In the genomic region with DNA sequence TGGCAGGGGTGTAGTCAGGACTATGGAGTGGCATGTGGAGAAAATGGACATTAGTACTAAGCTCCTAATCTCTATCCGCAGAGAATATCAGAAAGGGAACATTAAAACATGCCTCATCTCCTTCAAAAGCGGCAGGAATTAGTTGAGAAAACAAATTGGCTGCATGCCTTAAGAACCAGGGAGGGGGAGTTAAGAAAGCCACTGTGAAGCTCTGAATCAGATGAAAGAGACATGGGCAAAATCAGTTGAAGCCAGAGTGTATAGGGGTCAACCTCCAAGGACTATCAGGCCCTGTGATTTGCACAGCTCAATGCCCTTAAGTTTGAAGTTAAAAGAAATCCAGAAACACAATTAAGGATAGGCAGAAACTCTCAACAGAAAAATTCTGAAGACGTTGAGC, we compare ENCODE assay signal across 22 mouse cellular contexts.
DNase-seq lines count a peak whose midpoint lies in the region; ATAC-seq lines count a peak whose summit lies in the region.
"Had no signal": no experiment of that assay in that cellular context is flagged by ENCODE, and none has a peak within 500 bp of the region (broad histone marks: within the 10 kb centered on the region; RNA-seq: fewer than 3 reads in every experiment).

No protein-coding gene starts in this region.

- DNase-seq in forebrain, embryonic 11.5 days (ENCODE audit: low spot score): no peak
- no peak for DNase-seq in forebrain, embryonic 10.5 days (ENCODE audit: extremely low spot score, low spot score)
- DNase-seq in hindbrain, embryonic 14.5 days (ENCODE audit: low spot score): no peak
- peak; percentile 83 for DNase-seq in midbrain, embryonic 11.5 days (ENCODE audit: low spot score, missing footprints)
- DNase-seq in midbrain, embryonic 10.5 days (ENCODE audit: low spot score): no peak
- no peak for DNase-seq in urinary bladder, postnatal 14 days (ENCODE audit: low spot score)
- DNase-seq: adrenal gland, adult 8-10 months; adrenal gland, postnatal 25 days; cerebellum, adult 18-20 months; cerebellum, adult 9-10 months; gastrocnemius, postnatal 25 days; heart, adult 18-20 months; heart, postnatal 10 days; heart, postnatal 36 days; kidney, adult 11 months had no signal

- H3K4me3 ChIP-seq in forebrain, embryonic 11.5 days (ENCODE audit: low read depth, low read length): no peak overlapping the region
- no peak overlapping the region for H3K4me3 ChIP-seq in forebrain, embryonic 10.5 days
- no peak overlapping the region for H3K4me3 ChIP-seq in hindbrain, embryonic 15.5 days
- H3K4me3 ChIP-seq in hindbrain, embryonic 14.5 days (replicated peaks; ENCODE audit: low read length): no peak overlapping the region
- no peak overlapping the region for H3K4me3 ChIP-seq in midbrain, embryonic 11.5 days (ENCODE audit: low read depth, low read length)
- no peak overlapping the region for H3K4me3 ChIP-seq in midbrain, embryonic 10.5 days
- no peak overlapping the region for H3K4me3 ChIP-seq in forebrain, embryonic 16.5 days (replicated peaks; ENCODE audit: low read length)
- H3K4me3 ChIP-seq: heart, embryonic 12.5 days; heart, embryonic 15.5 days; hindbrain, embryonic 10.5 days; intestine, embryonic 15.5 days had no signal

- no peaks in the 10 kb centered on the region for H3K27me3 ChIP-seq in forebrain, embryonic 11.5 days (ENCODE audit: control insufficient read depth, insufficient read depth, low read length)
- no peaks in the 10 kb centered on the region; the same call in 1 of the 2 replicates for H3K27me3 ChIP-seq in forebrain, embryonic 10.5 days (ENCODE audit: poor library complexity, severe bottlenecking)
- H3K27me3 ChIP-seq in hindbrain, embryonic 15.5 days: no peaks in the 10 kb centered on the region
- H3K27me3 ChIP-seq in hindbrain, embryonic 14.5 days (ENCODE audit: control insufficient read depth, insufficient read depth, low read length): no peaks in the 10 kb centered on the region
- no peaks in the 10 kb centered on the region for H3K27me3 ChIP-seq in midbrain, embryonic 11.5 days (ENCODE audit: control insufficient read depth, insufficient read depth, low read length)
- no peaks in the 10 kb centered on the region for H3K27me3 ChIP-seq in midbrain, embryonic 10.5 days (ENCODE audit: low read depth, poor library complexity, severe bottlenecking)
- no peaks in the 10 kb centered on the region for H3K27me3 ChIP-seq in forebrain, embryonic 16.5 days (replicated peaks; ENCODE audit: control insufficient read depth, insufficient read depth, low read length)
- H3K27me3 ChIP-seq: heart, embryonic 12.5 days; heart, embryonic 15.5 days; intestine, embryonic 15.5 days had no signal

- no peaks in the 10 kb centered on the region for H3K36me3 ChIP-seq in forebrain, embryonic 11.5 days (ENCODE audit: control insufficient read depth, insufficient read depth, low read length)
- no peaks in the 10 kb centered on the region for H3K36me3 ChIP-seq in forebrain, embryonic 10.5 days (replicated peaks)
- no peaks in the 10 kb centered on the region for H3K36me3 ChIP-seq in hindbrain, embryonic 15.5 days
- no peaks in the 10 kb centered on the region for H3K36me3 ChIP-seq in hindbrain, embryonic 14.5 days (replicated peaks; ENCODE audit: control insufficient read depth, insufficient read depth)
- no peaks in the 10 kb centered on the region for H3K36me3 ChIP-seq in midbrain, embryonic 11.5 days (ENCODE audit: control insufficient read depth, insufficient read depth, low read length)
- no peaks in the 10 kb centered on the region for H3K36me3 ChIP-seq in midbrain, embryonic 10.5 days
- no peaks in the 10 kb centered on the region for H3K36me3 ChIP-seq in forebrain, embryonic 16.5 days (ENCODE audit: control insufficient read depth, insufficient read depth)
- H3K36me3 ChIP-seq: heart, embryonic 12.5 days; heart, embryonic 15.5 days; hindbrain, embryonic 10.5 days; intestine, embryonic 15.5 days had no signal

- ATAC-seq in forebrain, embryonic 11.5 days (replicated peaks; ENCODE audit: low FRiP score): 0 out of 2 replicates have a peak, but pooled peaks have one; percentile 53
- ATAC-seq in hindbrain, embryonic 15.5 days (ENCODE audit: low FRiP score, low read depth): peak; percentile 51; the same call in 1 of the 2 replicates
- ATAC-seq in hindbrain, embryonic 14.5 days (ENCODE audit: low FRiP score): no peak
- ATAC-seq in midbrain, embryonic 11.5 days (ENCODE audit: low FRiP score): no peak
- ATAC-seq in forebrain, embryonic 16.5 days: peak; percentile 26; the same call in 1 of the 2 replicates
- ATAC-seq: activated CD4-positive, CD25-positive, alpha-beta regulatory T cell, adult 4 months; intestine, embryonic 15.5 days had no signal

- no peak overlapping the region for H3K27ac ChIP-seq in forebrain, embryonic 11.5 days (ENCODE audit: low read depth, low read length)
- no peak overlapping the region for H3K27ac ChIP-seq in forebrain, embryonic 10.5 days
- no peak overlapping the region for H3K27ac ChIP-seq in hindbrain, embryonic 15.5 days (replicated peaks)
- H3K27ac ChIP-seq in hindbrain, embryonic 14.5 days: no peak overlapping the region
- H3K27ac ChIP-seq in midbrain, embryonic 11.5 days (ENCODE audit: low read depth, low read length): no peak overlapping the region
- H3K27ac ChIP-seq in midbrain, embryonic 10.5 days (replicated peaks): no peak overlapping the region
- no peak overlapping the region for H3K27ac ChIP-seq in forebrain, embryonic 16.5 days (ENCODE audit: low read length)
- H3K27ac ChIP-seq: heart, embryonic 15.5 days; hindbrain, embryonic 10.5 days; intestine, embryonic 15.5 days had no signal

- H3K4me2 ChIP-seq in forebrain, embryonic 11.5 days (ENCODE audit: low read depth, low read length, severe bottlenecking): no peak overlapping the region
- H3K4me2 ChIP-seq in hindbrain, embryonic 15.5 days: no peak overlapping the region
- no peak overlapping the region for H3K4me2 ChIP-seq in hindbrain, embryonic 14.5 days (replicated peaks)
- H3K4me2 ChIP-seq in midbrain, embryonic 11.5 days: no peak overlapping the region
- H3K4me2 ChIP-seq in forebrain, embryonic 16.5 days (ENCODE audit: low read length): no peak overlapping the region
- H3K4me2 ChIP-seq: heart, embryonic 12.5 days; heart, embryonic 15.5 days; intestine, embryonic 15.5 days had no signal

- H3K9ac ChIP-seq in forebrain, embryonic 11.5 days (ENCODE audit: low read length): no peak overlapping the region
- H3K9ac ChIP-seq in hindbrain, embryonic 15.5 days: no peak overlapping the region
- no peak overlapping the region for H3K9ac ChIP-seq in hindbrain, embryonic 14.5 days
- no peak overlapping the region for H3K9ac ChIP-seq in midbrain, embryonic 11.5 days (ENCODE audit: low read length)
- no peak overlapping the region for H3K9ac ChIP-seq in forebrain, embryonic 16.5 days (replicated peaks; ENCODE audit: low read depth, low read length)
- H3K9ac ChIP-seq: heart, embryonic 12.5 days; heart, embryonic 15.5 days; intestine, embryonic 15.5 days had no signal

- 28% methylated on average over 3 of the region's 3 CpGs for WGBS in forebrain, embryonic 11.5 days
- 40% methylated on average over 3 of the region's 3 CpGs for WGBS in forebrain, embryonic 10.5 days
- 67% methylated on average over 3 of the region's 3 CpGs for WGBS in hindbrain, embryonic 15.5 days
- WGBS in hindbrain, embryonic 14.5 days: 80% methylated on average over 3 of the region's 3 CpGs
- 52% methylated on average over 3 of the region's 3 CpGs for WGBS in midbrain, embryonic 11.5 days
- 58% methylated on average over 3 of the region's 3 CpGs for WGBS in midbrain, embryonic 10.5 days
- 14% methylated on average over 3 of the region's 3 CpGs for WGBS in forebrain, embryonic 16.5 days

- H3K4me1 ChIP-seq in forebrain, embryonic 11.5 days (replicated peaks; ENCODE audit: control insufficient read depth, insufficient read depth, low read length): peaks cover 4% of the 10 kb centered on the region; the same call in 1 of the 2 replicates
- peaks cover 19% of the 10 kb centered on the region for H3K4me1 ChIP-seq in forebrain, embryonic 10.5 days
- H3K4me1 ChIP-seq in hindbrain, embryonic 15.5 days (replicated peaks): no peaks in the 10 kb centered on the region
- no peaks in the 10 kb centered on the region for H3K4me1 ChIP-seq in hindbrain, embryonic 14.5 days (replicated peaks; ENCODE audit: control insufficient read depth, insufficient read depth, low read length)
- H3K4me1 ChIP-seq in midbrain, embryonic 11.5 days (ENCODE audit: control insufficient read depth, insufficient read depth, low read length): no peaks in the 10 kb centered on the region
- H3K4me1 ChIP-seq in midbrain, embryonic 10.5 days: no peaks in the 10 kb centered on the region
- peaks cover 2% of the 10 kb centered on the region; the same call in 1 of the 2 replicates for H3K4me1 ChIP-seq in forebrain, embryonic 16.5 days (replicated peaks; ENCODE audit: control insufficient read depth, insufficient read depth, low read length)
- H3K4me1 ChIP-seq: heart, embryonic 12.5 days; heart, embryonic 15.5 days; hindbrain, embryonic 10.5 days; intestine, embryonic 15.5 days had no signal

- H3K9me3 ChIP-seq in forebrain, embryonic 11.5 days (ENCODE audit: control insufficient read depth, low read length): no peaks in the 10 kb centered on the region
- H3K9me3 ChIP-seq in forebrain, embryonic 10.5 days: no peaks in the 10 kb centered on the region
- H3K9me3 ChIP-seq in hindbrain, embryonic 15.5 days: no peaks in the 10 kb centered on the region
- H3K9me3 ChIP-seq in hindbrain, embryonic 14.5 days (ENCODE audit: control insufficient read depth, low read length): no peaks in the 10 kb centered on the region
- no peaks in the 10 kb centered on the region for H3K9me3 ChIP-seq in midbrain, embryonic 11.5 days (ENCODE audit: control insufficient read depth, low read length)
- no peaks in the 10 kb centered on the region for H3K9me3 ChIP-seq in midbrain, embryonic 10.5 days (replicated peaks)
- H3K9me3 ChIP-seq in forebrain, embryonic 16.5 days (ENCODE audit: control insufficient read depth, low read length): no peaks in the 10 kb centered on the region
- H3K9me3 ChIP-seq: heart, embryonic 12.5 days; heart, embryonic 15.5 days; hindbrain, embryonic 10.5 days; intestine, embryonic 15.5 days had no signal

Comparison
In these comparisons a context has a peak if more than half of its experiments do, and no peak if none do; other contexts are left out.
1. ATAC-seq: peak in forebrain, embryonic 11.5 days (single experiment), hindbrain, embryonic 15.5 days (single experiment) and forebrain, embryonic 16.5 days (single experiment); none in hindbrain, embryonic 14.5 days (single experiment) and midbrain, embryonic 11.5 days (single experiment).